Mouse (Mus musculus): ENCODE measurements at regions not wholly inside any gene's neighbourhood (a gene's known extent, or its start where the extent isn't known, plus 50 kb on each side); places are given as distances from the start of the nearest gene placed in this dataset.

GRCm38 (mm10) chr17:31791656-31792055 is 63.9 kb downstream of the Sik1 start:
- no peak overlapping the region for H3K4me2 ChIP-seq (ENCODE audit: insufficient read depth, low read depth, poor library complexity, severe bottlenecking)
- no peaks in the 10 kb centered on the region for H3K36me3 ChIP-seq (replicated peaks in 1 of 2; ENCODE audit: control insufficient read depth in 1 of 2, insufficient read depth in 1 of 2, low read length in 1 of 2)
- no peaks in the 10 kb centered on the region for H3K79me2 ChIP-seq (replicated peaks; ENCODE audit: control insufficient read depth, extremely low read depth, insufficient read depth, poor library complexity, severe bottlenecking)
- no peak for DNase-seq (ENCODE audit: extremely low read depth)
- H3K9me3 ChIP-seq (replicated peaks; ENCODE audit: low read length): peaks cover 9% of the 10 kb centered on the region
- in situ Hi-C loops (cut with MboI; ENCODE audit: low pct_ligation_motif_present, low pct_unique_long_range_greater_than_20kb, low sequenced_read_pairs): no loop called here
- H3K4me1 ChIP-seq (ENCODE audit: control insufficient read depth in 1 of 2, insufficient read depth in 2 of 2): peaks cover 39 to 59% of the 10 kb centered on the region in 2 experiments
- no peak overlapping the region for H3K9ac ChIP-seq (ENCODE audit: insufficient read depth, low read depth)
- TF ChIP-seq EP300 (IDR thresholded peaks at IDR 0.05; ENCODE audit: low read length): no peak
- TF ChIP-seq SIN3A (IDR thresholded peaks at IDR 0.05; ENCODE audit: low read length): no peak
- no peak for TF ChIP-seq MEF2A (IDR thresholded peaks at IDR 0.05; ENCODE audit: borderline replicate concordance, low read depth, low read length)
- no peak for TF ChIP-seq ZC3H11A (IDR thresholded peaks at IDR 0.05; ENCODE audit: low read depth, low read length)
- TF ChIP-seq ELF1 (IDR thresholded peaks at IDR 0.05; ENCODE audit: low read depth, low read length): no peak
- no peak for TF ChIP-seq ETS1 (conservative IDR thresholded peaks at IDR 0.05; ENCODE audit: low read depth, low read length)
- dilution Hi-C loops (cut with MboI; ENCODE audit: extremely low pct_ligation_motif_present, extremely low pct_unique_long_range_greater_than_20kb, low sequenced_read_pairs): no loop called here
- no peak overlapping the region for H3K4me3 ChIP-seq (replicated peaks in 1 of 3; ENCODE audit: low read depth in 2 of 3, low read length in 2 of 3, poor library complexity in 1 of 3)
- H3K27me3 ChIP-seq (replicated peaks): no peaks in the 10 kb centered on the region
- no peak overlapping the region for H3K27ac ChIP-seq (ENCODE audit: insufficient read depth, low read depth)

DNA sequence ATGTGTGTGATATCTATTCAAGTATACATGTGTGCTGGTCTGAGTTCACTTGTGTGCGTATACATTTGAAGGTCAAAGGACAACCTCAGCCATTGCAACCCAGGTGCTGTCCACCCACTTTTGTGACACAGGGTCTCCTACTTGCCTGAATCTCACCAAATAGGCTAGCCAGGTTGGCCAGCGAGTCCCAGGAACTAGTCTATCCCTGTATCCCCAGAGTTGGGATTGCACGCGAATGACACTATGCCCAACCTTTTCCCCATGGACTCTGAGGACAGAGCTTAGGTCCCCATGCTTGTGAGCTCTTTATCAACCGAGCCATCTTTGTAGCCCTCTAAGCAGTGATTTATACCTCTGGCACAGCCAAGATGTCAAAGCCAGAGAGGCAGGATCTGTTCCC is 62.6 kb downstream of the Sik1 start:
- H3K4me2 ChIP-seq (ENCODE audit: insufficient read depth, low read depth, poor library complexity, severe bottlenecking): no peak overlapping the region
- no peak for DNase-seq (ENCODE audit: extremely low read depth)
- no peak overlapping the region for H3K9ac ChIP-seq (ENCODE audit: insufficient read depth, low read depth)
- dilution Hi-C loops (cut with MboI; ENCODE audit: extremely low pct_ligation_motif_present, extremely low pct_unique_long_range_greater_than_20kb, low sequenced_read_pairs): no loop called here
- no peaks in the 10 kb centered on the region for H3K36me3 ChIP-seq (replicated peaks in 1 of 2; ENCODE audit: control insufficient read depth in 1 of 2, insufficient read depth in 1 of 2, low read length in 1 of 2)
- in situ Hi-C loops (cut with MboI; ENCODE audit: low pct_ligation_motif_present, low pct_unique_long_range_greater_than_20kb, low sequenced_read_pairs): no loop called here
- H3K79me2 ChIP-seq (replicated peaks; ENCODE audit: control insufficient read depth, extremely low read depth, insufficient read depth, poor library complexity, severe bottlenecking): no peaks in the 10 kb centered on the region
- no peak overlapping the region for H3K27ac ChIP-seq (ENCODE audit: insufficient read depth, low read depth)
- TF ChIP-seq NRF1 (IDR thresholded peaks at IDR 0.05; ENCODE audit: low read depth, low read length): no peak
- TF ChIP-seq SIN3A (IDR thresholded peaks at IDR 0.05; ENCODE audit: low read length): no peak
- no peak for TF ChIP-seq MEF2A (IDR thresholded peaks at IDR 0.05; ENCODE audit: borderline replicate concordance, low read depth, low read length)
- TF ChIP-seq GABPA (IDR thresholded peaks at IDR 0.05; ENCODE audit: insufficient replicate concordance, low read depth, low read length): no peak
- H3K27me3 ChIP-seq (replicated peaks): no peaks in the 10 kb centered on the region
- H3K4me3 ChIP-seq (replicated peaks in 1 of 3; ENCODE audit: low read depth in 2 of 3, low read length in 2 of 3, poor library complexity in 1 of 3): no peak overlapping the region
- H3K4me1 ChIP-seq (ENCODE audit: control insufficient read depth in 1 of 2, insufficient read depth in 2 of 2): peaks cover 38 to 57% of the 10 kb centered on the region in 2 experiments
- no peaks in the 10 kb centered on the region for H3K9me3 ChIP-seq (replicated peaks; ENCODE audit: low read length)

GRCm38 (mm10) chr17:31793521-31793920 is 62.1 kb downstream of the Sik1 start:
- H3K4me2 ChIP-seq (ENCODE audit: insufficient read depth, low read depth, poor library complexity, severe bottlenecking): no peak overlapping the region
- no peak overlapping the region for H3K9ac ChIP-seq (ENCODE audit: insufficient read depth, low read depth)
- H3K79me2 ChIP-seq (replicated peaks; ENCODE audit: control insufficient read depth, extremely low read depth, insufficient read depth, poor library complexity, severe bottlenecking): no peaks in the 10 kb centered on the region
- H3K36me3 ChIP-seq (replicated peaks in 1 of 2; ENCODE audit: control insufficient read depth in 1 of 2, insufficient read depth in 1 of 2, low read length in 1 of 2): no peaks in the 10 kb centered on the region
- no peaks in the 10 kb centered on the region for H3K9me3 ChIP-seq (replicated peaks; ENCODE audit: low read length)
- H3K27ac ChIP-seq (ENCODE audit: insufficient read depth, low read depth): no peak overlapping the region
- no peak for TF ChIP-seq MAFK (IDR thresholded peaks at IDR 0.05; ENCODE audit: insufficient replicate concordance, low read length)
- TF ChIP-seq GABPA (IDR thresholded peaks at IDR 0.05; ENCODE audit: insufficient replicate concordance, low read depth, low read length): no peak
- no peak for TF ChIP-seq ZKSCAN1 (IDR thresholded peaks at IDR 0.05; ENCODE audit: borderline replicate concordance, low read depth, low read length)
- no peak for TF ChIP-seq ZC3H11A (IDR thresholded peaks at IDR 0.05; ENCODE audit: low read depth, low read length)
- TF ChIP-seq JUND (conservative IDR thresholded peaks at IDR 0.05; ENCODE audit: low read depth, low read length): no peak
- no peak for TF ChIP-seq USF2 (conservative IDR thresholded peaks at IDR 0.05; ENCODE audit: low read depth, low read length)
- no peak for TF ChIP-seq TCF12 (IDR thresholded peaks at IDR 0.05; ENCODE audit: low read depth, low read length)
- TF ChIP-seq TBP (conservative IDR thresholded peaks at IDR 0.05; ENCODE audit: low read depth, low read length): no peak
- TF ChIP-seq CHD2 (IDR thresholded peaks at IDR 0.05; ENCODE audit: low read length): no peak
- no peak for TF ChIP-seq E2F4 (IDR thresholded peaks at IDR 0.05; ENCODE audit: insufficient replicate concordance, low read depth, low read length)
- TF ChIP-seq CTCF (conservative IDR thresholded peaks at IDR 0.05 in 1 of 2, IDR thresholded peaks at IDR 0.05 in 1 of 2; ENCODE audit: low read depth in 2 of 2, low read length in 2 of 2): no peak
- no peak for TF ChIP-seq NRF1 (IDR thresholded peaks at IDR 0.05; ENCODE audit: low read depth, low read length)
- no peak for TF ChIP-seq CHD1 (IDR thresholded peaks at IDR 0.05; ENCODE audit: low read depth, low read length)
- no peak for TF ChIP-seq ELF1 (IDR thresholded peaks at IDR 0.05; ENCODE audit: low read depth, low read length)
- H3K4me1 ChIP-seq (ENCODE audit: control insufficient read depth in 1 of 2, insufficient read depth in 2 of 2): peaks cover 34 to 53% of the 10 kb centered on the region in 2 experiments
- H3K27me3 ChIP-seq (replicated peaks): no peaks in the 10 kb centered on the region
- no peak overlapping the region for H3K4me3 ChIP-seq (replicated peaks in 1 of 3; ENCODE audit: low read depth in 2 of 3, low read length in 2 of 3, poor library complexity in 1 of 3)
- no peak for DNase-seq (ENCODE audit: extremely low read depth)
- in situ Hi-C loops (cut with MboI; ENCODE audit: low pct_ligation_motif_present, low pct_unique_long_range_greater_than_20kb, low sequenced_read_pairs): no loop called here
- dilution Hi-C loops (cut with MboI; ENCODE audit: extremely low pct_ligation_motif_present, extremely low pct_unique_long_range_greater_than_20kb, low sequenced_read_pairs): no loop called here
